Mouse (Mus musculus) ES-E14 (cell line): ENCODE data around the gene Epop. TPM values are rescaled to one million over a fixed set of nuclear protein-coding genes. Genes with fewer than 3 reads are reported as not detected.

ENCODE experiments used
- DNase-seq: peaks from one replicate; pipeline ENCODE4 v3.0.0-alpha.2; 2013; ENCODE audit warnings: low read depth, low spot score
- H3K27ac ChIP-seq: 2 replicates; pipeline ENCODE4 v1.5.1; 2012; ENCODE audit warnings: low read depth, mild to moderate bottlenecking, low read length, moderate library complexity, mixed read lengths; ENCODE audit not compliant: poor library complexity, insufficient read depth, severe bottlenecking
- H3K36me3 ChIP-seq: 2 replicates; pipeline ENCODE4 v1.6.1; 2012; ENCODE audit warnings: mild to moderate bottlenecking, low read length, moderate library complexity, mixed read lengths; ENCODE audit not compliant: control insufficient read depth, poor library complexity, insufficient read depth, severe bottlenecking
- H3K4me1 ChIP-seq, 2 experiments: fragments of 150-350 bp in 1 of 2; sonication (generic) in 1 of 2; 2 replicates each; pipeline ENCODE4 v1.6.1; 2012; ENCODE audit warnings: low read length in 2 of 2, mild to moderate bottlenecking in 1 of 2, mixed read lengths in 1 of 2; ENCODE audit not compliant: control insufficient read depth in 2 of 2, insufficient read depth in 2 of 2, poor library complexity in 1 of 2
- H3K4me3 ChIP-seq, 2 experiments: fragments of 150-350 bp in 1 of 2; sonication (generic) in 1 of 2; 2 replicates each; pipeline ENCODE4 v1.5.1; 2012; ENCODE audit warnings: low read length in 2 of 2, low read depth in 1 of 2, mild to moderate bottlenecking in 1 of 2, mixed read lengths in 1 of 2; ENCODE audit not compliant: insufficient read depth in 1 of 2, poor library complexity in 1 of 2, severe bottlenecking in 1 of 2
- H3K9ac ChIP-seq: 2 replicates; pipeline ENCODE4 v1.6.1; 2012; ENCODE audit warnings: low read depth, mild to moderate bottlenecking, low read length, mixed read lengths; ENCODE audit not compliant: poor library complexity, insufficient read depth, severe bottlenecking
- H3K9me3 ChIP-seq: fragments of 150-350 bp; sonication (generic); 2 replicates; pipeline ENCODE4 v1.6.1; 2012; ENCODE audit warnings: low read depth, mild to moderate bottlenecking, low read length; ENCODE audit not compliant: control insufficient read depth, insufficient read depth
- CHD2 ChIP-seq: IDR thresholded peaks from 2 replicates; pipeline ENCODE4 v1.6.1; 2014; ENCODE audit warnings: mild to moderate bottlenecking, low read depth, low read length, inconsistent platforms
- HCFC1 ChIP-seq: IDR thresholded peaks from 2 replicates; pipeline ENCODE4 v1.6.1; 2012; ENCODE audit warnings: low read length, inconsistent platforms, borderline replicate concordance; ENCODE audit not compliant: insufficient read depth
- MAFK ChIP-seq: IDR thresholded peaks from 2 replicates; pipeline ENCODE4 v1.6.1; 2014; ENCODE audit warnings: mild to moderate bottlenecking, low read depth, low read length, inconsistent platforms; ENCODE audit not compliant: insufficient read depth
- ZC3H11A ChIP-seq: IDR thresholded peaks from 2 replicates; pipeline ENCODE4 v1.6.1; 2012; ENCODE audit warnings: low read depth, mild to moderate bottlenecking, inconsistent platforms, low read length, borderline replicate concordance
- ZNF384 ChIP-seq: IDR thresholded peaks from 2 replicates; pipeline ENCODE4 v1.6.1; 2012; ENCODE audit warnings: low read depth, low read length, inconsistent platforms
- in situ Hi-C, 2 experiments: fragments of 600-800 bp; cut with MboI; formaldehyde crosslinking; loops; one replicate each; pipeline ENCODE4 v1.15.1; 2025; ENCODE audit warnings: low sequenced_read_pairs in 2 of 2, inconsistent platforms in 1 of 2; ENCODE audit not compliant: unreplicated experiment in 2 of 2
- total RNA-seq: library from RNA; depleted of rRNA; stranded (reverse); fragments of 300-350 nt; gene quantifications from 2 replicates; pipeline ENCODE4 v1.2.3, GENCODE M21; 2012

The Epop gene
- total RNA-seq, 1 experiment: 109 TPM

- H3K36me3 ChIP-seq: peaks cover 95% of the 10 kb centered on the region
- peaks cover 29 to 76% of the 10 kb centered on the region in 2 experiments for H3K4me1 ChIP-seq
These were observed 43.6 kb upstream of the Epop start for GRCm38 (mm10) chr11:97673148-97673547.

DNA sequence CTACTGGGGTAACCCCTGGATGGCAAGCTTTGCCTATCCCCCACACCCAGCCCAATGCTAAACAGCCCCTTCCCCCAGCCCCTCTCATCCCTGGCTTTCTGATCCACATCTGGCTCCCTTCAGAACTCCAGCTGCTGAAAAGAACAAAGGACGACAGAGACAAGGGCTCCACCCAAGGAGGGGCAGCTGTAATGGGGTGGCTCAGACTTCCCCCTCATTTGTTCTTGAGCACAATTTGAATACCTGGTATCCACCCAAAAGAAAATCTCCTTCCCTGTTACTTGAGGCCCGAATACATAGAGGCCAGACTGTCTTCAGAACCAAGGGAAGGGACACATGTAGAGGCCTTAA is 41.6 kb upstream of the Epop start:
- TF ChIP-seq ZNF384 (no peak), MAFK (no peak), ZC3H11A (no peak), HCFC1 (no peak), CHD2 (no peak)
- in situ Hi-C loops: no loop called here
- H3K4me1 ChIP-seq: peaks cover 25 to 73% of the 10 kb centered on the region in 2 experiments
- H3K4me3 ChIP-seq: peak overlapping the region in 1 of 2 experiments; percentile 7; a peak in 1 of 4 replicates
- H3K9me3 ChIP-seq: no peaks in the 10 kb centered on the region
- H3K9ac ChIP-seq: no peak overlapping the region
- peaks cover 89% of the 10 kb centered on the region for H3K36me3 ChIP-seq
- peak overlapping the region; percentile 84 for H3K27ac ChIP-seq
- DNase-seq: no peak

More at GRCm38 (mm10) chr11:97673148-97673547, 43.6 kb upstream of the Epop start:
- Histone ChIP-seq H3K9me3 (no peaks in the 10 kb centered on the region), H3K4me3 (peak overlapping the region in 1 of 2 experiments; percentile 3; a peak in 1 of 4 replicates), H3K9ac (peak overlapping the region; percentile 20; the same call in 1 of the 2 replicates), H3K27ac (peak overlapping the region; percentile 26; the same call in 1 of the 2 replicates)
- in situ Hi-C loops: no loop called here
- no peak for TF ChIP-seq HCFC1
- TF ChIP-seq CHD2: no peak
- no peak for TF ChIP-seq ZNF384
- no peak for TF ChIP-seq MAFK
- no peak for TF ChIP-seq ZC3H11A
- no peak for DNase-seq

GRCm38 (mm10) chr11:97670234-97671176 is 41.0 kb upstream of the Epop start:
- peak overlapping the region; percentile 41; the same call in 1 of the 2 replicates for H3K9ac ChIP-seq
- H3K27ac ChIP-seq: peak overlapping the region; percentile 84
- no peaks in the 10 kb centered on the region for H3K9me3 ChIP-seq
- H3K4me1 ChIP-seq: peaks cover 25 to 72% of the 10 kb centered on the region in 2 experiments
- TF ChIP-seq ZC3H11A: no peak
- no peak for TF ChIP-seq MAFK
- TF ChIP-seq ZNF384: no peak
- no peak for TF ChIP-seq HCFC1
- no peak for TF ChIP-seq CHD2
- DNase-seq: no peak
- peaks cover 89% of the 10 kb centered on the region for H3K36me3 ChIP-seq
- peak overlapping the region in 1 of 2 experiments; percentile 3; a peak in 2 of 4 replicates for H3K4me3 ChIP-seq
- in situ Hi-C loops: no loop called here

DNA sequence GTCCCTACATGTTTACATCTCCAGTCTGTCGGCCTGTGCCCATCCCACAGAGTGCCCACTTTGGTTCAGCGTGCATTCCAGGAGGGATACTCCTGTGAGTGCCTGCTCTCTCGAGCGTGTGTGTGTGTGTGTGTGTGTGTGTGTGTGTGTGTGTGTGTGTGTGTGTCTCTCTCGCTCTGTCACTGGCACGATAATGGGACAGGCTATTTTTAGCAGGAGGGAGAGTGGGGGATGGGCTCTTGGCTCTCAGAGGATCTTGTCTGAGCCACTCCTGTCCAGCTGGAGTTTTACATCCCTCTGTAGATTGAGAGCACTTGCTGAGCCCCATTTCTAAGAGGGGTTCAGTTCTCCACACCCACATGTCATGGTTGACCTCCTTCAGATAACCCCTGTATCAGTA is 40.3 kb upstream of the Epop start:
- peaks cover 86% of the 10 kb centered on the region for H3K36me3 ChIP-seq
- no peaks in the 10 kb centered on the region for H3K9me3 ChIP-seq
- TF ChIP-seq ZC3H11A (no peak), CHD2 (no peak), ZNF384 (no peak), HCFC1 (no peak), MAFK (no peak)
- peak overlapping the region; percentile 59 for H3K9ac ChIP-seq
- no peak for DNase-seq
- peak overlapping the region; percentile 8 to 51; a peak in 2 of 4 replicates for H3K4me3 ChIP-seq
- in situ Hi-C loops: no loop called here
- H3K27ac ChIP-seq: peak overlapping the region; percentile 84
- H3K4me1 ChIP-seq: peaks cover 25 to 69% of the 10 kb centered on the region in 2 experiments
